Mouse (Mus musculus): ENCODE measurements around the gene Creb3.
"Not testable (repeated sequence)": the region's sequence is repeated elsewhere in the genome, so short reads cannot be mapped to it uniquely, and the experiment has no call there.

Gene Creb3

DNA sequence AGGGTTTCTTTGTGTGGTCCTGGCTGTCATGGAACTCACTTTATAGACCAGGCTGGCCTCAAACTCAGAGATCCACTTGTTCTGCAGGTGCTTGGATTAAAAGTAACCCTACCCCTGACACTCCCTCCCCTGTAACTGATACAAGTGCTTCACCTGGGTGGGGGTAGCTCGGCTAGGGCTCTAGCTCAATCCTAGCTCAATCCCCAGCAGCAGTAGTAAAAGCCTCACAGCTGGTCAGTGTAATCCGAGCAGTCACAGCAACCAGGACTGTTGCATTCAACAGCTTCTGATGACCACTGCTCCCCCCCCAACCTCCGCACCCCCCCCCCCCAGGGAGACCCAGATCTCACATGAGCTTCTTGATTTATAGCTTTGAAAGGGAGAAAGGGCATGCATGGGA, 20.1 kb upstream of the Creb3 start:
- Histone ChIP-seq H3K27me3 (ENCODE audit: control insufficient read depth, insufficient read depth, low read length, poor library complexity, severe bottlenecking) (no peaks in the 10 kb centered on the region), H3K36me3 (ENCODE audit: control insufficient read depth, insufficient read depth, low read length, poor library complexity, severe bottlenecking) (peaks cover 46% of the 10 kb centered on the region)
- DNase-seq (ENCODE audit: low read depth, low spot score): no peak

DNA sequence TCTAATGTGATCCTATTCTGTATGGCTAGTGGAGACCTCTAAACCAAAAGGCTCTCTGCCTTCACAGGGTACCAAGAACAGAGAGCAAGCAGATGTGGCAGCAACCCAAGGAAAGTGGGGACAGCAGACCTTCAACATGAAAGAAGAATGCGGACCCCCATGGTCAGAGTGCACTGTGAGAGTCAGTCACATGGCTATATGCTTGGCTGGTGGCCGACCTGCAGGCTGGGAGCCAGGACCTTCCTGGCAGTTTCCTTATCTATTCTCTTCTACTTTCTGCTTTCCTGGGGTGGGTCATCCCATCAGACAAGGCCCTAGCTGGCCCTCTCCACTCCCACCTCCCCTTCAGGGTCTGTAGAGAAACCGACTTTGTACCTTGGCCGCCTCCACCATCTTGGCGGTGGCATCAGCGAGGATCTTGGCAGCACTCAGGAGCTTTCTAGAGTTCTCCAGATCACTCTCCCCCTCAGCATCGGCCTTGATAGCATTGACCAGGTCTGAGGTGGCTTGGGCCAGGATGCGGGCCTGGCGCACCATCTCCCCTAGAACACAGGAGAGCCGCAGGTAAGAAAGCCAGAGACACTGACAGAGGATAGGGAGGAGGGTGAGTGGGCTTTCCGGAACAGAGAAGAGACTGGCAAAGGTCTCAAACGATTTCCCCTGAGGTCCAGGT, 15.6 kb upstream of the Creb3 start:
- peaks cover 41% of the 10 kb centered on the region for H3K36me3 ChIP-seq (ENCODE audit: control insufficient read depth, insufficient read depth, low read length, poor library complexity, severe bottlenecking)
- H3K27me3 ChIP-seq (ENCODE audit: control insufficient read depth, insufficient read depth, low read length, poor library complexity, severe bottlenecking): no peaks in the 10 kb centered on the region
- no peak for DNase-seq (ENCODE audit: low read depth, low spot score)

DNA sequence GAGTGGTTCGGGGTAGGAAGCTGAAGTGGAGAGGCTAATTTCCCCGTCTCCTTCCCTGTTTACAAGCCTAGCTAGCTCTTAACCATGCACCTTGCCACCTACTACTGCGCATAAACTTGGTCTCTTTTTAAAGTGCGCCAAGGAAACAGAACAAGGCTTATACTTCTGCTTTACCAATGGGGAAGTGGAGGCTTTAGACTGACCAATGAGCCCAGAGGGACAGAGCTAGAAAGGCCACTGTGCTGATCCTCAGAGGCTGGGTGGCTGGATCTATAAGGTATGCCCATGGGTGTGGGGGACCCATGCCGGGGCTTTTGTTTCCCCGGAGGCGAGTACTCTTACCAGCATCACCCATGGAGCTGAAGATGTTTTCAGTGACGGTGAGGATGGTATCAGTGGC, 15.0 kb upstream of the Creb3 start:
- no peaks in the 10 kb centered on the region for H3K27me3 ChIP-seq (ENCODE audit: control insufficient read depth, insufficient read depth, low read length, poor library complexity, severe bottlenecking)
- no peak for DNase-seq (ENCODE audit: low read depth, low spot score)
- peaks cover 38% of the 10 kb centered on the region for H3K36me3 ChIP-seq (ENCODE audit: control insufficient read depth, insufficient read depth, low read length, poor library complexity, severe bottlenecking)

- DNase-seq (ENCODE audit: low read depth, low spot score): no peak
- Histone ChIP-seq H3K27me3 (ENCODE audit: control insufficient read depth, insufficient read depth, low read length, poor library complexity, severe bottlenecking) (no peaks in the 10 kb centered on the region), H3K36me3 (ENCODE audit: control insufficient read depth, insufficient read depth, low read length, poor library complexity, severe bottlenecking) (peaks cover 41% of the 10 kb centered on the region)
Observed at GRCm38 (mm10) chr4:43549055-43549454, 13.1 kb upstream of the Creb3 start.

- H3K36me3 ChIP-seq (ENCODE audit: control insufficient read depth, insufficient read depth, low read length, poor library complexity, severe bottlenecking): peaks cover 41% of the 10 kb centered on the region
- DNase-seq (ENCODE audit: low read depth, low spot score); H3K27me3 ChIP-seq (ENCODE audit: control insufficient read depth, insufficient read depth, low read length, poor library complexity, severe bottlenecking): not testable (repeated sequence)
Observed at GRCm38 (mm10) chr4:43551854-43552253, 10.3 kb upstream of the Creb3 start.

DNA sequence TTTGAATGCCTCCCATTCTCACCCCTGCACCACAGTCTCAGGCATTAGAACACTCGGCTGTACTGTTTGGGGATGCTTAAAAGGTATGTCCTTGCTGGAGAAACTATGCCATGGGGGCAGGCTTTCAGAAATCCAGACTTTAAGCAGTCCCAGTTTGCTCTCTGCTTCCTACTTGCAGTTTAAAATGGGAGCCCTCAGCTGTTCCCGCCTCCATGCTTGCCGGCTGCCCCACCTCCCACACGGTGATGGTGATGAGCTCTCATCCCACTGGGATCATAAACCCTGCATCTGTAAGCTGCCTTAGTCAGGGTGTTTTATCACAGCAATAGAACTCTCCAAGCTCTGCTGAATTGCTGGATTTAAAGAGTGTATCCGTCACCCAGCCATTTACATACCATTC, 9.7 kb upstream of the Creb3 start:
- DNase-seq (ENCODE audit: low read depth, low spot score): no peak
- H3K36me3 ChIP-seq (ENCODE audit: control insufficient read depth, insufficient read depth, low read length, poor library complexity, severe bottlenecking): peaks cover 35% of the 10 kb centered on the region
- H3K27me3 ChIP-seq (ENCODE audit: control insufficient read depth, insufficient read depth, low read length, poor library complexity, severe bottlenecking): no peaks in the 10 kb centered on the region

DNA sequence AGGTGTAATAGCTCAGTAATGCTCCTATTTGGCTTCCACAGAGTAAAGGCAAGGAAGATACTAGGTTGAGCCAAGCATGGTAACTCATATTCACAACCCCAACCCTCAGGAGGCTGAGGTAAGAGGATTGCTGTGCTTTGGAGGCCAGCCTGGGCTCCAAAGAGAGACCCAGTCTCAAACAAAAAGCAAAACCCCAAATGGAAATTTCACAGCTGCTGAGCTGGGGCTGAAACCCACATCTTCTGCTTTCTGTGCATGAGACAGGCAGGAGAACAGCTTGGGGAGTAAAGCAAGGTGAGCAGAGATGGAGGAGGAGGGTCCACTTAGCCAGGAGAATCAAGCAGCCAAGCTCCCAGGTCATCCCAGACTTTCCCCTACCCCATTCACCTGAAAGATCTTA, 8.2 kb upstream of the Creb3 start:
- H3K27me3 ChIP-seq (ENCODE audit: control insufficient read depth, insufficient read depth, low read length, poor library complexity, severe bottlenecking): no peaks in the 10 kb centered on the region
- DNase-seq (ENCODE audit: low read depth, low spot score): no peak
- peaks cover 30% of the 10 kb centered on the region for H3K36me3 ChIP-seq (ENCODE audit: control insufficient read depth, insufficient read depth, low read length, poor library complexity, severe bottlenecking)

- H3K27me3 ChIP-seq (ENCODE audit: control insufficient read depth, insufficient read depth, low read length, poor library complexity, severe bottlenecking): no peaks in the 10 kb centered on the region
- no peak for DNase-seq (ENCODE audit: low read depth, low spot score)
Observed at GRCm38 (mm10) chr4:43555926-43556325, 6.2 kb upstream of the Creb3 start.

GRCm38 (mm10) chr4:43558028-43558630, 4.0 kb upstream of the Creb3 start:
- H3K36me3 ChIP-seq (ENCODE audit: control insufficient read depth, insufficient read depth, low read length, poor library complexity, severe bottlenecking): peaks cover 14% of the 10 kb centered on the region
- no peaks in the 10 kb centered on the region for H3K27me3 ChIP-seq (ENCODE audit: control insufficient read depth, insufficient read depth, low read length, poor library complexity, severe bottlenecking)
- no peak for DNase-seq (ENCODE audit: low read depth, low spot score)

More at GRCm38 (mm10) chr4:43555926-43556325, 6.2 kb upstream of the Creb3 start:
- H3K36me3 ChIP-seq (ENCODE audit: control insufficient read depth, insufficient read depth, low read length, poor library complexity, severe bottlenecking): peaks cover 22% of the 10 kb centered on the region

- DNase-seq (ENCODE audit: low read depth, low spot score): peak; percentile 54
- no peaks in the 10 kb centered on the region for H3K27me3 ChIP-seq (ENCODE audit: control insufficient read depth, insufficient read depth, low read length, poor library complexity, severe bottlenecking)
- peaks cover 8% of the 10 kb centered on the region for H3K36me3 ChIP-seq (ENCODE audit: control insufficient read depth, insufficient read depth, low read length, poor library complexity, severe bottlenecking)
Observed at GRCm38 (mm10) chr4:43558631-43559356, 3.3 kb upstream of the Creb3 start.

- peak; percentile 25 for DNase-seq (ENCODE audit: low read depth, low spot score)
- Histone ChIP-seq H3K36me3 (ENCODE audit: control insufficient read depth, insufficient read depth, low read length, poor library complexity, severe bottlenecking) (peaks cover 8% of the 10 kb centered on the region), H3K27me3 (ENCODE audit: control insufficient read depth, insufficient read depth, low read length, poor library complexity, severe bottlenecking) (no peaks in the 10 kb centered on the region)
Observed at GRCm38 (mm10) chr4:43559519-43560242, 2.5 kb upstream of the Creb3 start.

- peak; percentile 48 for DNase-seq (ENCODE audit: low read depth, low spot score)
- H3K36me3 ChIP-seq (ENCODE audit: control insufficient read depth, insufficient read depth, low read length, poor library complexity, severe bottlenecking): peaks cover 5% of the 10 kb centered on the region
- H3K27me3 ChIP-seq (ENCODE audit: control insufficient read depth, insufficient read depth, low read length, poor library complexity, severe bottlenecking): no peaks in the 10 kb centered on the region
Observed at GRCm38 (mm10) chr4:43560243-43560611, 1.9 kb upstream of the Creb3 start.

GRCm38 (mm10) chr4:43560976-43561375, 1.2 kb upstream of the Creb3 start:
- no peaks in the 10 kb centered on the region for H3K27me3 ChIP-seq (ENCODE audit: control insufficient read depth, insufficient read depth, low read length, poor library complexity, severe bottlenecking)
- peaks cover 8% of the 10 kb centered on the region for H3K36me3 ChIP-seq (ENCODE audit: control insufficient read depth, insufficient read depth, low read length, poor library complexity, severe bottlenecking)
- peak; percentile 8 for DNase-seq (ENCODE audit: low read depth, low spot score)

- no peak for DNase-seq (ENCODE audit: low read depth, low spot score)
- Histone ChIP-seq H3K36me3 (ENCODE audit: control insufficient read depth, insufficient read depth, low read length, poor library complexity, severe bottlenecking) (peaks cover 4% of the 10 kb centered on the region), H3K27me3 (ENCODE audit: control insufficient read depth, insufficient read depth, low read length, poor library complexity, severe bottlenecking) (no peaks in the 10 kb centered on the region)
Observed at GRCm38 (mm10) chr4:43561436-43561996, 616 bp upstream of the Creb3 start.

Measured in splenic B cell, adult 2 months (primary cell).